Mouse (Mus musculus) granulocyte monocyte progenitor cell, adult 5-6 weeks (primary cell): Measurements from ENCODE around the gene Stradb. TPM values are rescaled to one million over a fixed set of nuclear protein-coding genes. Genes with fewer than 3 reads are reported as not detected.
"Not testable (repeated sequence)": the region's sequence is repeated elsewhere in the genome, so short reads cannot be mapped to it uniquely, and the experiment has no call there.

ENCODE experiments used
- ATAC-seq: replicated peaks from 2 replicates; pipeline ENCODE4 v1.8.0; 2016; ENCODE audit warnings: mild to moderate bottlenecking, moderate TSS enrichment, inconsistent platforms; ENCODE audit not compliant: poor library complexity, severe bottlenecking
- total RNA-seq, 2 experiments: library from RNA; stranded (forward) in 1 of 2; stranded (reverse) in 1 of 2; fragments of 200-712, 200-1000 nt in 1 of 2; fragments of >200 nt in 1 of 2; fragmentation: Nextera tagmentation in 1 of 2; gene quantifications; 2 replicates each; pipeline ENCODE4 v1.2.3; 2014 to 2017

Stradb gene
- total RNA-seq, 2 experiments from 2014 or later, result 15.4 to 16.2 TPM

- ATAC-seq, result not testable (repeated sequence)
Observed at GRCm38 (mm10) chr1:58958789-58959526, 14.4 kb upstream of the Stradb start.

- ATAC-seq, result no peak
Observed at GRCm38 (mm10) chr1:58959682-58960081, 13.6 kb upstream of the Stradb start.

- ATAC-seq, result peak; percentile 48
Observed at GRCm38 (mm10) chr1:58961152-58961893, 12.0 kb upstream of the Stradb start.

GRCm38 (mm10) chr1:58962418-58962817, 10.9 kb upstream of the Stradb start:
- no peak for ATAC-seq

GRCm38 (mm10) chr1:58962865-58963264, 10.5 kb upstream of the Stradb start:
- no peak for ATAC-seq

- ATAC-seq, result no peak
Observed at GRCm38 (mm10) chr1:58967534-58967933, 5.8 kb upstream of the Stradb start.

GRCm38 (mm10) chr1:58970054-58970453, 3.3 kb upstream of the Stradb start:
- ATAC-seq, result no peak

GRCm38 (mm10) chr1:58971097-58971496, 2.2 kb upstream of the Stradb start:
- no peak for ATAC-seq

- no peak for ATAC-seq
Observed at GRCm38 (mm10) chr1:58972851-58973365, 414 bp upstream of the Stradb start.

- ATAC-seq, result no peak
Observed at GRCm38 (mm10) chr1:58982276-58982675, 9.0 kb downstream of the Stradb start.

GRCm38 (mm10) chr1:58984586-58984985, 11.3 kb downstream of the Stradb start:
- no peak for ATAC-seq

GRCm38 (mm10) chr1:58993144-58993543, 19.8 kb downstream of the Stradb start:
- ATAC-seq, result no peak

GRCm38 (mm10) chr1:58993723-58994122, 20.4 kb downstream of the Stradb start:
- ATAC-seq, result no peak

- ATAC-seq, result peak; percentile 59
Observed at GRCm38 (mm10) chr1:58995313-58995712, 22.0 kb downstream of the Stradb start.

- peak; percentile 46; the same call in 1 of the 2 replicates for ATAC-seq
Observed at GRCm38 (mm10) chr1:59009250-59009649, 35.9 kb downstream of the Stradb start.

GRCm38 (mm10) chr1:59021556-59021955, 48.2 kb downstream of the Stradb start:
- ATAC-seq, result no peak

- ATAC-seq, result no peak
Observed at GRCm38 (mm10) chr1:59037723-59038122, 64.4 kb downstream of the Stradb start.
